Mouse (Mus musculus): ENCODE data around the gene Kirrel2.
A peak's percentile ranks its signal among the peaks of the same experiment; 100 is the strongest.

Gene Kirrel2

GRCm38 (mm10) chr7:30453327-30453726 is 4.2 kb downstream of the Kirrel2 start:
- no peak for DNase-seq (ENCODE audit: low read depth, low spot score)

DNA sequence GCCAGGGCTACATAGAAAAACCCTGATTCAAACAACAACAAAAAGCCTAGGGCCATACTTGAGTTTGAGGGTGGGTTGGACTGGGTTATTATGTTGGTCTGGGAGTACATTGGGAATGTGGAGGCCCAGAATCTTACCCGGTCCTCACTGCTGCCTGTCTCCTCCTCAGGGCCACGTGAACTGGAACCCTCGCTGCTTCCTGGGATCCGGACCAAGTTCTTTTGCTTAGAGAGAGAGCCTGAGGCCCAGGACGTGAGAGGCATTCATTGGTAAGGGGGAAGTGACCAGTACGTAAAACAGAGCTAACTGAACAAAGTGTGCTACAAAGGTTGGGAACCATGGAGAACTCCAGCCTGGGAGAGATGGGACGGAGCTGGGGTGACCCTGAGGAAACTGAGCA is 7.2 kb downstream of the Kirrel2 start:
- no peak for DNase-seq (ENCODE audit: low read depth, low spot score)

DNA sequence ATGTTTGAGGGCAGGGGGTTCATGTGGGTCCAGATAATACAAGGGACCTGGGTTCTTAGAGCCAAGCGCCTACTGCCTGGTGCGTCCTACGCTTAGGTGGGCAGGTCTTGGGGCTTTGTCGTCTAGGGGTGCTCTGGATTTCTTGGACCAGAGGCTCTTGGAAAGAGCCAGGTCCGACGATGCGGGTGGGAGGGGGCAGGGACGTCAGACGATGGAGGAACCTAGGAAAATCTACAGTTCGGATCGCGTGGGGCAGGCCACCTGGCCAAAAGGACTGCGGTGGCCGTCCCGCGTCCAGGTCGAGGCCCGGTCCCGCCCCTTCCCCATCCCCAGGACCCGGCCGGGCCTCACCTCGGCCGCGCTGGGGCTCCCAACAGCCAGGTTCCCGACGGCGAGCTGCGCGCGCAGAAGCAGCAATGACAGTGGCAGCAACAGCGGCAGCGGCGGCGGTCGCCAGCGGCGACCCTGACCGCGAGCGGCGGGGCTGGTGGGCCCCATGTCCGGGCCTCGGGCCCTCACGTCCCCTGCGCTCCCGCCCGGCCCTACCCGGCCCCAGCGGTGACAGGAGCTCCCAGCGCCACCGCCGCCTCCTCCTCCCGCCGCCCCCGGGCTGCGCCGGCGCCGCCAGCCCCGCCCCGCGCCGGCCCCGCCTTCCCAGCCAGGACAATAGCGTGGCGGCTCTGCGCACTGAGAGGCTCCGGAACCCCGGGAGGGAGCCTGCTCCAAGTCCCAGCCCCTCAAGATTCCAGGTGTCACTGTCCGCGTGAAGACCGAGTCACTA is 12.3 kb downstream of the Kirrel2 start, which contains the start of gene Aplp1:
Gene Aplp1 (minus strand): TSS at position 565 of the 781 bp plus-strand sequence.
- DNase-seq (ENCODE audit: low read depth, low spot score): no peak

GRCm38 (mm10) chr7:30444154-30444970 is 13.1 kb downstream of the Kirrel2 start:
- no peak for DNase-seq (ENCODE audit: low read depth, low spot score)

DNA sequence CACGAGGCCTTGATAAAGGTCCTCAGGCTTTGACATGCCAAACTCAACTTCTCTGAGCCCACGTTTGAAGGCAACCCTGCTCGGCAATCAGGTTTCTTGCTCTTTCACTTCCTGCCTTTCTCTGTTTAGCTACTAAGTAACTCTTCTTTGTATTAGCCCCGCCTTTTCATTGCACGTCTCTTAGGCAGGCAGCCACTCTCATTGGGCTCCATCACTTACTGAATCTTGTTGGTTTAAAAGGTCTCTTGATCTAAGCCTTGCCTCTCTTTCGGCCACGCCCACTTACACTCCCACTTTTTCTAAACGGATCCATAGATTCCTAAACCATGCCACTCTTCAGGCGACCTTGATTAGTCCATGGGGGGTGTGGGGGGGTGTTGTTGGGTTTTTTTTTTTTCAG is 13.8 kb downstream of the Kirrel2 start:
- no peak for DNase-seq (ENCODE audit: low read depth, low spot score)

- DNase-seq (ENCODE audit: low read depth, low spot score): peak; percentile 37
Observed at GRCm38 (mm10) chr7:30440697-30441096, 16.8 kb downstream of the Kirrel2 start.

DNA sequence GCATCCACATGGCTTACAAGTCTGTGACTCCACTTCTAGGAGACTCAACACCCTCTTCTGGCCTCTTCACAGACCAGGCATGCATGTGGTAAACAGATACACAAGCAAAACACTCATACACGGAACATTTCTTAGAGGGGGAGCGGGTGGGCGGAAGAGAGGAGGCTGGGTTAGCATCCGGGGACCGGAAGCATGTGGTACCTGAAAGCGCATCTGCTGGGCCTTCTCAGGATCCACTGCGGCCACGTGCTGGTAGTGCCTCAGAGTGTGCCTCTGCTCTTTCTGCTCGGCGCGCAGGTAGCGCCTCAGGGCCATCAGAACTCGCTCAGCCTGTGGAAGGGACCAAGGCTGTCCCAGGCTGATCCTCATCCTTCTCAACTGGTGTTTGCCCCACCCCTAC is 17.8 kb downstream of the Kirrel2 start:
- DNase-seq (ENCODE audit: low read depth, low spot score): no peak

DNA sequence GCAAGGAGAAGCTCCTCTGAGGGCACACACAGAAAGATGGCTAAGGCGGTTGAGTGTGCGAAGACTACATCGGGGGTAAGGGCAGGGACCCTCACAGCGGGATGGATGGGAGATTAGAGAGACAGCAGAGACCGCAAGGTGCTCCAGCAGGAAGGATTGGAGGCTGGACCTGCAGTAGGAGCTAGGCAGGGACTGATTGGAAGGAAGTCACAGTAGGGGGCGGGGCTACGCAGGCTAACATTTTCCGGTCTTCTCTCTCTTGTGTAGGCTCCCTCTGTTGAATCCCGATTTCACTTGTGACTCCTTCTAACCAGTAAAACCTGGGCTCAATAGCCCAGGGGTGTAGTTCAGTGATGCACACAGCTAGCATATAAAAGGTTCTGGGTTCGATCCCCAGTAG is 20.6 kb downstream of the Kirrel2 start:
- no peak for DNase-seq (ENCODE audit: low read depth, low spot score)

DNA sequence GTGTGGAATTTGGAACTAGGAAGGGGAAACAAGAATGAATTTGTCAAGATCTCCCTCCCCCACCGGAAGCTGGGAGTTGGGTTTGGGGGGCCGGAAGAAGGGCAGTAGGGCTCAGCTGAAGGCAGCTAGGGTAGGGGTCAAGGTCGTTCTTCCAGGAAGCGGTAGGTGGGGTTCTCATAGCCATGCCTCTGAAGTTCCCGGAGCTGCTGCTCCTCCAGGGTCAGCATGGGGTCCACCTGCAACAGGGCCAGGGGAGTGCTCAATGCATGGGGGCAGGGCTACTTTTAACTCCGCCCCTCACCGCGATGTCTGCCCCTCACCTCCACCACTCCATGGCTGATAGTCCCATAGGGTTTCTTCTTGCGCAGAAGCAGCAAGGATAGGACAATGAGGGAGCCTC is 22.3 kb downstream of the Kirrel2 start:
- no peak for DNase-seq (ENCODE audit: low read depth, low spot score)

DNA sequence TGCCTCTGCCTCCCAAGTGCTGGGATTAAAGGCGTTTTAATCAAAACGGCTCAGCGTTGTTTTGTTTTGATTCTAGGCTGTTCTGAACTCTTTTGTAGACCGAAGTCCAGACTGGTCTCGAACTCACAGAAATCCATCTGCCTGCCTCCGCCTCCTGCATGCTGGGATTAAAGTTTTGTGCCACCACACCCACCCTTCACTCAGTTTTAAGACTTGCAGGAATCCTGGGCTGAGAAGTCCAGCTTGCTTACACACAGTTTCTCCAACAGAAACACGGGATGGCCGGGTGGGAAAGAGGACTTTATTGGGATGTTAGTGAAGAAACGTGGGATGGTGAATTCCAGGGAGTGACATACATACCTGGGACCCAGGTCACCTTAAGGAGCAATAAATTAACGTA is 22.8 kb downstream of the Kirrel2 start:
- no peak for DNase-seq (ENCODE audit: low read depth, low spot score)

GRCm38 (mm10) chr7:30434238-30434637 is 23.3 kb downstream of the Kirrel2 start:
- DNase-seq (ENCODE audit: low read depth, low spot score): peak; percentile 52

DNA sequence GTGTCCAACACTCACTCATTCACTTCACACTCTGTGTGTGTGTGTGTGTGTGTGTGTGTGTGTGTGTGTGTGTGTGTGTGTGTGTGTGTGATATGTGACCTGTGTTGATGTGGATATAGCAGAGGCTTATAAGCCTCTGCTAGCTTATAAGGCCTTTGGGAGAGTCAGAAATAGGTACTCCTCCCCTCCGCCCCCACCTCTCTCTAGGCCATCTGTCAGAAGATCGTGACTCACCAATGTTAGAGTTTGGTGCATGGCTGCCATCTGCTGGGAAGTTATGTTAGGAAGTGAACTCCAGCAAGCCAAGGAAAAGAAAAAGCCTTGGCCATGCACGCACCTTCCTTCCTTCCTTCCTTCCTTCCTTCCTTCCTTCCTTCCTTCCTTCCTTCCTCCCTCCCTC is 25.7 kb downstream of the Kirrel2 start:
- DNase-seq (ENCODE audit: low read depth, low spot score): peak; percentile 81

GRCm38 (mm10) chr7:30430191-30430590 is 27.3 kb downstream of the Kirrel2 start:
- DNase-seq (ENCODE audit: low read depth, low spot score): peak; percentile 89

GRCm38 (mm10) chr7:30429327-30429726 is 28.2 kb downstream of the Kirrel2 start:
- DNase-seq (ENCODE audit: low read depth, low spot score): no peak

- no peak for DNase-seq (ENCODE audit: low read depth, low spot score)
Observed at GRCm38 (mm10) chr7:30423071-30423641, 34.3 kb downstream of the Kirrel2 start.

GRCm38 (mm10) chr7:30422560-30422959 is 34.9 kb downstream of the Kirrel2 start:
- no peak for DNase-seq (ENCODE audit: low read depth, low spot score)

- DNase-seq (ENCODE audit: low read depth, low spot score): peak; percentile 32
Observed at GRCm38 (mm10) chr7:30421890-30422435, 35.5 kb downstream of the Kirrel2 start.

GRCm38 (mm10) chr7:30421175-30421889 is 36.2 kb downstream of the Kirrel2 start, which contains the start of gene Nfkbid:
Nfkbid (plus strand) TSS chr7:30421732.
- DNase-seq (ENCODE audit: low read depth, low spot score): no peak

- no peak for DNase-seq (ENCODE audit: low read depth, low spot score)
Observed at GRCm38 (mm10) chr7:30420673-30421072, 36.8 kb downstream of the Kirrel2 start.

GRCm38 (mm10) chr7:30419561-30420499 is 37.7 kb downstream of the Kirrel2 start, which contains the start of gene Hcst:
Hcst (minus strand) TSS chr7:30419854.
- no peak for DNase-seq (ENCODE audit: low read depth, low spot score)
